Mouse (Mus musculus) spleen, postnatal 36 days (tissue): Measurements from ENCODE around the gene Nuf2.
A peak's percentile ranks its signal among the peaks of the same experiment; 100 is the strongest.

ENCODE experiments used
- DNase-seq, 2 experiments: peaks; one replicate each; pipeline ENCODE4 v3.0.0; 2022; ENCODE audit warnings: low spot score in 2 of 2, mixed read lengths in 1 of 2

The Nuf2 gene

GRCm38 (mm10) chr1:169467791-169468190 lies 63.5 kb downstream of the Nuf2 start:
- DNase-seq = no peak

GRCm38 (mm10) chr1:169462386-169463115 lies 68.7 kb downstream of the Nuf2 start:
- peak; percentile 5 to 8 for DNase-seq

- no peak for DNase-seq
Observed at GRCm38 (mm10) chr1:169459071-169459782, 72.0 kb downstream of the Nuf2 start.
